Mouse (Mus musculus) kidney, postnatal 36 days (tissue): Measurements from ENCODE around the gene Olfr447.

Source experiments
- DNase-seq, 2 experiments: peaks; one replicate each; pipeline ENCODE4 v3.0.0; 2021 to 2022; ENCODE audit warnings: mixed read lengths in 2 of 2

The Olfr447 gene

GRCm38 (mm10) chr6:42908578-42908977, at the start of gene Olfr447:
TSS of gene Olfr447 (plus strand) at chr6:42908878.
- DNase-seq, result no peak

GRCm38 (mm10) chr6:42860222-42860819, 48.4 kb upstream of the Olfr447 start:
- peak; percentile 34 to 47 for DNase-seq

GRCm38 (mm10) chr6:42869695-42870094, 39.0 kb upstream of the Olfr447 start:
- no peak for DNase-seq

GRCm38 (mm10) chr6:42876323-42876722, 32.4 kb upstream of the Olfr447 start:
- DNase-seq, result no peak

- no peak for DNase-seq
Measured at GRCm38 (mm10) chr6:42890141-42890540, 18.5 kb upstream of the Olfr447 start, which contains the start of gene Olfr448. TSS of gene Olfr448 (plus strand) at chr6:42890441.

- DNase-seq, result no peak
Measured at GRCm38 (mm10) chr6:42900345-42900744, 8.3 kb upstream of the Olfr447 start.

- DNase-seq, result no peak
Measured at GRCm38 (mm10) chr6:42921077-42921476, 12.4 kb downstream of the Olfr447 start, which contains the start of gene Olfr446. TSS of gene Olfr446 (plus strand) at chr6:42921377.

- DNase-seq, result no peak
Measured at GRCm38 (mm10) chr6:42948767-42949166, 40.1 kb downstream of the Olfr447 start, which contains the start of gene Olfr444. TSS of gene Olfr444 (plus strand) at chr6:42949067.
